Mouse (Mus musculus): Measurements from ENCODE around the gene Max. TPM values are rescaled to one million over a fixed set of nuclear protein-coding genes. Genes with fewer than 3 reads are reported as not detected.

Max gene
- 124 to 167 TPM (median 145 TPM) in 3 replicates for total RNA-seq (2017)

- ATAC-seq (replicated peaks; ENCODE audit: insufficient number of reproducible peaks, low FRiP score, low TSS enrichment, poor library complexity, severe bottlenecking), result peak; percentile 91
Observed at GRCm38 (mm10) chr12:76961932-76962891, at the start of gene Max. Max (minus strand) TSS chr12:76962201.

- no peak for ATAC-seq (replicated peaks; ENCODE audit: insufficient number of reproducible peaks, low FRiP score, low TSS enrichment, poor library complexity, severe bottlenecking)
Observed at GRCm38 (mm10) chr12:77011092-77011720, 49.2 kb upstream of the Max start.

GRCm38 (mm10) chr12:77009202-77010030 is 47.4 kb upstream of the Max start:
- ATAC-seq (replicated peaks; ENCODE audit: insufficient number of reproducible peaks, low FRiP score, low TSS enrichment, poor library complexity, severe bottlenecking), result no peak

GRCm38 (mm10) chr12:77004893-77005292 is 42.9 kb upstream of the Max start:
- no peak for ATAC-seq (replicated peaks; ENCODE audit: insufficient number of reproducible peaks, low FRiP score, low TSS enrichment, poor library complexity, severe bottlenecking)

GRCm38 (mm10) chr12:77002551-77003228 is 40.7 kb upstream of the Max start:
- ATAC-seq (replicated peaks; ENCODE audit: insufficient number of reproducible peaks, low FRiP score, low TSS enrichment, poor library complexity, severe bottlenecking), result no peak

- ATAC-seq (replicated peaks; ENCODE audit: insufficient number of reproducible peaks, low FRiP score, low TSS enrichment, poor library complexity, severe bottlenecking), result no peak
Observed at GRCm38 (mm10) chr12:77001312-77001711, 39.3 kb upstream of the Max start.

GRCm38 (mm10) chr12:77000705-77001284 is 38.8 kb upstream of the Max start:
- ATAC-seq (replicated peaks; ENCODE audit: insufficient number of reproducible peaks, low FRiP score, low TSS enrichment, poor library complexity, severe bottlenecking), result no peak

GRCm38 (mm10) chr12:77000096-77000704 is 38.2 kb upstream of the Max start:
- peak; percentile 85; the same call in 1 of the 2 replicates for ATAC-seq (replicated peaks; ENCODE audit: insufficient number of reproducible peaks, low FRiP score, low TSS enrichment, poor library complexity, severe bottlenecking)

GRCm38 (mm10) chr12:76994766-76995165 is 32.8 kb upstream of the Max start:
- ATAC-seq (replicated peaks; ENCODE audit: insufficient number of reproducible peaks, low FRiP score, low TSS enrichment, poor library complexity, severe bottlenecking), result no peak

GRCm38 (mm10) chr12:76992891-76993529 is 31.0 kb upstream of the Max start:
- ATAC-seq (replicated peaks; ENCODE audit: insufficient number of reproducible peaks, low FRiP score, low TSS enrichment, poor library complexity, severe bottlenecking), result no peak

GRCm38 (mm10) chr12:76982818-76983471 is 20.9 kb upstream of the Max start:
- ATAC-seq (replicated peaks; ENCODE audit: insufficient number of reproducible peaks, low FRiP score, low TSS enrichment, poor library complexity, severe bottlenecking), result no peak

GRCm38 (mm10) chr12:76979530-76979929 is 17.5 kb upstream of the Max start:
- no peak for ATAC-seq (replicated peaks; ENCODE audit: insufficient number of reproducible peaks, low FRiP score, low TSS enrichment, poor library complexity, severe bottlenecking)

- ATAC-seq (replicated peaks; ENCODE audit: insufficient number of reproducible peaks, low FRiP score, low TSS enrichment, poor library complexity, severe bottlenecking), result no peak
Observed at GRCm38 (mm10) chr12:76972669-76973068, 10.7 kb upstream of the Max start.

- ATAC-seq (replicated peaks; ENCODE audit: insufficient number of reproducible peaks, low FRiP score, low TSS enrichment, poor library complexity, severe bottlenecking), result no peak
Observed at GRCm38 (mm10) chr12:76972241-76972640, 10.2 kb upstream of the Max start.

GRCm38 (mm10) chr12:76971642-76972221 is 9.7 kb upstream of the Max start:
- ATAC-seq (replicated peaks; ENCODE audit: insufficient number of reproducible peaks, low FRiP score, low TSS enrichment, poor library complexity, severe bottlenecking), result no peak

GRCm38 (mm10) chr12:76965876-76966275 is 3.9 kb upstream of the Max start:
- no peak for ATAC-seq (replicated peaks; ENCODE audit: insufficient number of reproducible peaks, low FRiP score, low TSS enrichment, poor library complexity, severe bottlenecking)

- no peak for ATAC-seq (replicated peaks; ENCODE audit: insufficient number of reproducible peaks, low FRiP score, low TSS enrichment, poor library complexity, severe bottlenecking)
Observed at GRCm38 (mm10) chr12:76965089-76965488, 3.1 kb upstream of the Max start.
